Mouse (Mus musculus) thymus, postnatal 10 days (tissue): Measurements from ENCODE around the gene Rims1.

Experiments used
- DNase-seq, 2 experiments: peaks; one replicate each; pipeline ENCODE4 v3.0.0; 2021; ENCODE audit warnings: low spot score in 2 of 2

Rims1 gene

GRCm38 (mm10) chr1:22695046-22695445 lies 110.7 kb downstream of the Rims1 start:
- no peak for DNase-seq

GRCm38 (mm10) chr1:22694514-22694913 lies 111.3 kb downstream of the Rims1 start:
- no peak for DNase-seq

GRCm38 (mm10) chr1:22683455-22683854 lies 122.3 kb downstream of the Rims1 start:
- DNase-seq = no peak

- DNase-seq = no peak
Observed at GRCm38 (mm10) chr1:22664196-22664595, 141.6 kb downstream of the Rims1 start.

DNA sequence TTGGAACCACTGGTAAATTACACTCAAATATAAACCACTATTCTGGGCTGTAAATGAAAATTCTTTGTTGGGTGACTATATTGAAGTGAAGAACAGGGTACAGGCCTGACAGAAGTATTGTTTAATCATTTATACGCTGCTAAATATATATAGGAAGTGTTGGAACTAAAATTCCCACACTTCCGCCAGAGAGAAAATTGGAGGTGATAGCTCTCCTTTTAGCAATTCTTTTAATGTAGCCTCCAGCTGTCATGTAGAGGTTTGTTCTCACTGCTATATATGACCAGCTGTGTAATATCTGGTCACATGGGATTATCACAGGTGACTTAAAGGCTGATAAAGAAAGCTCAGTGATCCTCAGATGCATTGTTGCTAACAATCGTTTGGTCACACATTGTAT lies 144.0 kb downstream of the Rims1 start:
- no peak for DNase-seq

- DNase-seq = no peak
Observed at GRCm38 (mm10) chr1:22655983-22656382, 149.8 kb downstream of the Rims1 start.

GRCm38 (mm10) chr1:22654903-22655302 lies 150.9 kb downstream of the Rims1 start:
- no peak for DNase-seq

GRCm38 (mm10) chr1:22650588-22650987 lies 155.2 kb downstream of the Rims1 start:
- no peak for DNase-seq

GRCm38 (mm10) chr1:22649432-22649831 lies 156.4 kb downstream of the Rims1 start:
- DNase-seq = no peak

- no peak for DNase-seq
Observed at GRCm38 (mm10) chr1:22645257-22645656, 160.5 kb downstream of the Rims1 start.

GRCm38 (mm10) chr1:22640568-22640967 lies 165.2 kb downstream of the Rims1 start:
- no peak for DNase-seq

DNA sequence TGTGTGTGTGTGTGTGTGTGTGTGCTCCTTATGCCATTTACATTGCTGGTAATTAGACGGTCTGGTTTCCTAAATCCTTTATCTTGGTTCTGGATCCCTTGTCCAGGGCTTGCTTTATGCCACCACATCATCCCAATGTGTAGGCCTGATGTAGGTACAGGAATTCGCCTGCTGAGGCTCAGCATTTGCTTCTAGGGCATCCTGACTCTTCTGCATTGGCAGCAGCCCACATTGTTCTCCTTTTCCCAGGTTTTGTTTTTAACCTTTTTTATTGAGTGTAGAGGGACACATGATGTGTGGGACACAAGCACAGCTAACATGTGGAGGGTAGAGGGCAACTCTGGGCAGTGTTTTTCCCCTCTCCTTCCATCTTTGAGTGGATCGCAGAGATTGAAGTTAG lies 166.1 kb downstream of the Rims1 start:
- DNase-seq = no peak

DNA sequence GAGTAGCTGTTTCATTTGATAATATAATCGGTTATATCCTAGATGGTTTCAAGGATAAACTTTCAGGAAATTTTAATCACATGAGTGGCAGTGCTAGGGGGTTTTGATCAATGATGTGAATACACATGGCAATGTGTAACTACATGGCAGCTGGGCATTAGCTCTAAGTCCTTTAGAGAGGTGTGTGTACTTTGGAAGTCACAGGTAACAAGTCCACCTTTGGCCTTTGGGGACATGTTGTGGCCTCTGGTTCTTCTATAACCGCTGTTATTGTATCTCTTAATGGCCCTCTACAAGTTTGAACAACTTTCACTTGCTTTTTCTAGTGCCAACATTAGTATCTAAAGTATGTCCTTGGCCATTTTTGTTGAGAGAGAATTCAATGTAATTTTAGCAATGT lies 171.9 kb downstream of the Rims1 start:
- DNase-seq = no peak

GRCm38 (mm10) chr1:22632551-22632950 lies 173.2 kb downstream of the Rims1 start:
- no peak for DNase-seq

DNA sequence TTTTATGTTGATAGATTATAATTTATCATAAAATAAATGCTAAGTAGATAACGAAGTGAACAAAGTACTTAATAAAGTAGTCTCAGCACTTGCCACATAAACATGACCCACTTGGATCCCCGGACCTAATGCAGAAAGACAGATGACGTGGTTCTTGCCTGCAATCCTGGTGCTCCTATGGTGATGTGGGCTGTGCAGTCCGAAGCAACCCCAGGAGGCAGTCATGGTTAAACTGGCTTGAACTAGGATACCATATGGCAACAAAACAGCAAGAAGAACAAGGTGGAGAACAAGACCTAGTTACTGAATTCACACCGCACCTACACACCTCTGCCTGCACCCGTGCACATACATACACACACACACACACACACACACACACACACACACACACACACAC lies 173.8 kb downstream of the Rims1 start:
- no peak for DNase-seq

DNA sequence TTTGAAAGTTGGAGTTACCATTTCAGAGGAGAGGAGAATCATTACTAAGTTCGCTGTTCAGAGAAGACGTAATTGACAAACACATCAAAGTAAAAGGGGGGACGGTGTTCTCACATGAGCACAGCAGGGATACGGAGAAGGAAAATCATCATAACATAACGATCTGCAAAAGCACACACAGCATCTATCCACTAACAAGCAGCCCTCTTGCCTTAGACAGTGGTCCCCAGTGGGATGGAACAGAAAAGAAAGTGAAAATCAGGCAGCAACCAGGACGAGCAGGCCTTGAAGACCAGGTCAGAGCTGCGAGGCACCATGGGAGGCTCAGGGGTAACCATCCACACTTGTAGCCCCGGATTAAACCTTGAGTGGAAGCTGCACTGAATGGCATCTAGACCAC lies 176.8 kb downstream of the Rims1 start:
- no peak for DNase-seq

DNA sequence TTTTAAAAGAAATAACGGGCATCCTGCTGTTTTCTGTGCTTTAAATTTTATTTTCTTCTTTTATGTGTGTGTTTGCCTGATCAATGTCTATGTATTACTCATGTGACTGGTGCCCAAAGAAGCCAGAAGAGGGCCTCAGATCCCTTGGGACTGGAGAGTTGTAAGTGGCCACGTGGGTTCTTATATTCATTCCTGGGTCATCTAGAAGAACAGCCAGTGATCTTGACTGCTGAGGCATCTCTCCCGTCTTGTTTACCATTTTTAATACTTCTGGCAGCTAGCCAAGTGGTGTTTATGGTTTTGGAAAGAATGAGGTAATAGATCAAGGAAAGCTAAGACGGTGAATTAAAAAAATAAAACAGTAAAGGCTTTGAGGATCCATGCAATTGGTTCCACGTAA lies 178.8 kb downstream of the Rims1 start:
- DNase-seq = no peak

- DNase-seq = no peak
Observed at GRCm38 (mm10) chr1:22626295-22626694, 179.5 kb downstream of the Rims1 start.

- no peak for DNase-seq
Observed at GRCm38 (mm10) chr1:22620827-22621226, 185.0 kb downstream of the Rims1 start.

DNA sequence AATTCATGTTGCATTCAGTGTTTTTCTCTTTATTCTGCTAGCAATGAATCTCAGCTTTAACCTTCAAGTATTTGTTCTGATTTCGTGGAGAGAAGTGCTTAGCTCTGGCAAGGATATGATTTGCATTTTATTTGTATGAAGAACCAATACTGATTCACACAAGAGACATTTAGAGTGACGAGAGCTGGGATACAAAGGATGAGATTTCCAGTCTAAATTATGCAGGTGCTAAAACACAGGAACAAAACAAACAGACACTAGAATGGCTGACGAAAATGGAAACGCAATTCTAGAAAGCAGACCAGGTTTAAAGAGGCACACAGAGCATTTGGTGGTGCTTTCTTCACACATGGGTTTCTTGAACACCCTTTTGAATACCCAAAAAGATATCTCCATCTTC lies 190.2 kb downstream of the Rims1 start:
- no peak for DNase-seq

GRCm38 (mm10) chr1:22613609-22614008 lies 192.2 kb downstream of the Rims1 start:
- no peak for DNase-seq

DNA sequence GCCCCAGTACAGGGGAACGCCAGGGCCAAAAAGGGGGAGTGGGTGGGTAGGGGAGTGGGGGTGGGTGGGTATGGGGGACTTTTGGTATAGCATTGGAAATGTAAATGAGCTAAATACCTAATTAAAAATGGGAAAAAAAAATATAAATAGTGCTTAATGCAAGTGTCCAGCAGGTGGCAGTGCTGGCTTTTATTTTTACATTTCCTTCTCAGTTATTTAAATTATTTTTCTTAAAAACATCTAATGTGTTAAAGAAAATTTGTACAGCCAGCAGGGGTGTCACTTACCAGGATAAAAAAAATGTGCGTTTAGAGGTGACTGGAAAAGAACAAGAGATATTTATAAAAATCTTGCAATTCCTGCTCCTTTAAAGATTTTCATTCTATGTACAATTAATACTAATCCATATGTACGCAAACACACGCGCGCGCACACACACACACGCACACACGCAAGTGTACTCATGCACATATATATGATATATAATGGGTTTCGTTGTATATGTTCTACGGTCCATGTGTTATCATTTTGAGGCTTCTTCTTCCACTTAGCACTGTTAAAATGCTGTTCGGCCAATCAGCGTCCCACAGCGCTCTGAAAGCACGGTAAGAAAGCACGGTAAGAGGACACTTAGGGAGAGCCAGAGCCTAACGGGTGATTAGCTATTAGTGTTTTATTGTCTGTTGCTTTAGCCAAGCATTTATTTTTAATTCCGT lies 201.3 kb downstream of the Rims1 start:
- no peak for DNase-seq

- DNase-seq = no peak
Observed at GRCm38 (mm10) chr1:22596197-22596596, 209.6 kb downstream of the Rims1 start.

DNA sequence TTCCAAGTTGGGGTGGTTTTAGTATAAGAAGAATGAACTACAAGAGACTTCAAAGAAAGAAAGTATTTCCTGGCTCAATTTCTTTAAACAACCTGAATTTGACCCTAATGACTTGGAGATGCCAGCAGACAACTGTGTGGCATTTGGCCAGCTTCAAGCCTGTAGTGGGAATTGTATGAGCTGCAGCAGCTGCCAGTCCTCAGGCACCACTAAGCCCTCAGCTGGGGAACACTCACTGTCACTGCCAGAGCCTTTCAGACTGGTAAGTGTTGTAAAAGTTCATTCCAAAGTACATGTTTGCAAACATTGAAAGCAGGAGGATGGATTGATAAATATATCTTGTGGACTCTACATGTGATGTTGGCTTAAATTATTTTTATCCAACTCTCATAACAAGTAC lies 211.0 kb downstream of the Rims1 start:
- no peak for DNase-seq
